Mouse (Mus musculus) neural tube, embryonic 15.5 days (tissue): Measurements from ENCODE around the gene Iqcd. TPM values are rescaled to one million over a fixed set of nuclear protein-coding genes. Genes with fewer than 3 reads are reported as not detected.
A peak's percentile ranks its signal among the peaks of the same experiment; 100 is the strongest.

Source experiments
- ATAC-seq: fragments of 200-750 bp; cut with Nextera tagmentation; 2 replicates; pipeline ENCODE4 v1.8.0; 2017; ENCODE audit warnings: mild to moderate bottlenecking, moderate TSS enrichment, moderate library complexity; ENCODE audit not compliant: low FRiP score
- H3K27ac ChIP-seq: fragments of 300-500 bp; sonication (generic); replicated peaks from 2 replicates; pipeline ENCODE4 v1.5.1; 2015; ENCODE audit warnings: mild to moderate bottlenecking, inconsistent platforms
- H3K27me3 ChIP-seq: fragments of 300-500 bp; sonication (generic); replicated peaks from 2 replicates; pipeline ENCODE4 v1.6.1; 2015; ENCODE audit warnings: inconsistent platforms
- H3K36me3 ChIP-seq: fragments of 300-500 bp; sonication (generic); 2 replicates; pipeline ENCODE4 v1.6.1; 2015; ENCODE audit warnings: inconsistent platforms
- H3K4me1 ChIP-seq: fragments of 300-500 bp; sonication (generic); 2 replicates; pipeline ENCODE4 v1.6.1; 2015; ENCODE audit warnings: inconsistent platforms
- H3K4me2 ChIP-seq: fragments of 300-500 bp; sonication (generic); 2 replicates; pipeline ENCODE4 v1.6.1; 2015; ENCODE audit warnings: inconsistent platforms, mild to moderate bottlenecking, moderate library complexity
- H3K4me3 ChIP-seq: fragments of 300-500 bp; sonication (generic); replicated peaks from 2 replicates; pipeline ENCODE4 v1.5.1; 2015; ENCODE audit warnings: mild to moderate bottlenecking, inconsistent platforms
- H3K9ac ChIP-seq: fragments of 300-500 bp; sonication (generic); replicated peaks from 2 replicates; pipeline ENCODE4 v1.6.1; 2015; ENCODE audit warnings: mild to moderate bottlenecking, inconsistent platforms
- H3K9me3 ChIP-seq: fragments of 300-500 bp; sonication (generic); replicated peaks from 2 replicates; pipeline ENCODE4 v1.6.1; 2016; ENCODE audit warnings: inconsistent platforms
- WGBS: fragments of 180-500 bp; shearing (Covaris S2); methylation state at CpG from one replicate; pipeline ENCODE4 v1.1.7; 2015; ENCODE audit warnings: mixed read lengths; 5-methylcytosine and 5-hydroxymethylcytosine counted together
- polyA plus RNA-seq: library from polyadenylated mRNA; unstranded; fragments of >200 nt; fragmentation: Nextera tagmentation; extraction: Ambion mirVana; gene quantifications from 2 replicates; pipeline ENCODE4 v1.2.1, GENCODE M21; 2015

Gene Iqcd
- polyA plus RNA-seq, 1 experiment from 2014 or later, result 1.5 TPM

GRCm38 (mm10) chr5:120565171-120565905 lies 23.5 kb upstream of the Iqcd start:
- H3K27me3 ChIP-seq, result no peaks in the 10 kb centered on the region
- no peaks in the 10 kb centered on the region for H3K36me3 ChIP-seq
- WGBS, result 25% methylated on average over 15 of the region's 15 CpGs
- 0 out of 2 replicates have a peak overlapping the region, but pooled peaks have one; percentile 23 for H3K9ac ChIP-seq
- H3K4me1 ChIP-seq, result peaks cover 84% of the 10 kb centered on the region
- ATAC-seq, result no peak
- H3K4me2 ChIP-seq, result peak overlapping the region; percentile 5; the same call in 1 of the 2 replicates
- peak overlapping the region; percentile 92 for H3K27ac ChIP-seq
- no peak overlapping the region for H3K4me3 ChIP-seq
- no peaks in the 10 kb centered on the region for H3K9me3 ChIP-seq

- peaks cover 85% of the 10 kb centered on the region for H3K4me1 ChIP-seq
- ATAC-seq, result no peak
- no peaks in the 10 kb centered on the region for H3K27me3 ChIP-seq
- H3K36me3 ChIP-seq, result no peaks in the 10 kb centered on the region
- H3K9ac ChIP-seq, result 0 out of 2 replicates have a peak overlapping the region, but pooled peaks have one; percentile 8
- WGBS, result 15% methylated on average over 5 of the region's 5 CpGs
- no peaks in the 10 kb centered on the region for H3K9me3 ChIP-seq
- 0 out of 2 replicates have a peak overlapping the region, but pooled peaks have one; percentile 5 for H3K4me2 ChIP-seq
- H3K4me3 ChIP-seq, result no peak overlapping the region
- H3K27ac ChIP-seq, result peak overlapping the region; percentile 92
Measured at GRCm38 (mm10) chr5:120566101-120566500, 22.7 kb upstream of the Iqcd start.

- peak overlapping the region; percentile 92 for H3K27ac ChIP-seq
- H3K9me3 ChIP-seq, result no peaks in the 10 kb centered on the region
- no peaks in the 10 kb centered on the region for H3K36me3 ChIP-seq
- H3K4me3 ChIP-seq, result no peak overlapping the region
- 0 out of 2 replicates have a peak overlapping the region, but pooled peaks have one; percentile 37 for H3K9ac ChIP-seq
- peaks cover 89% of the 10 kb centered on the region for H3K4me1 ChIP-seq
- ATAC-seq, result peak; percentile 9; the same call in 1 of the 2 replicates
- no peaks in the 10 kb centered on the region for H3K27me3 ChIP-seq
- H3K4me2 ChIP-seq, result peak overlapping the region; percentile 37
- 38% methylated on average over 9 of the region's 9 CpGs for WGBS
Measured at GRCm38 (mm10) chr5:120566681-120567252, 22.0 kb upstream of the Iqcd start.

GRCm38 (mm10) chr5:120567253-120567701 lies 21.5 kb upstream of the Iqcd start:
- Histone ChIP-seq H3K9me3 (no peaks in the 10 kb centered on the region), H3K27me3 (no peaks in the 10 kb centered on the region), H3K36me3 (no peaks in the 10 kb centered on the region), H3K27ac (peak overlapping the region; percentile 92), H3K4me2 (peak overlapping the region; percentile 37), H3K9ac (0 out of 2 replicates have a peak overlapping the region, but pooled peaks have one; percentile 37), H3K4me1 (peaks cover 91% of the 10 kb centered on the region), H3K4me3 (no peak overlapping the region)
- ATAC-seq, result peak; percentile 46
- WGBS, result 4% methylated on average over 21 of the region's 21 CpGs

- Histone ChIP-seq H3K9me3 (no peaks in the 10 kb centered on the region), H3K27ac (peak overlapping the region; percentile 92), H3K9ac (0 out of 2 replicates have a peak overlapping the region, but pooled peaks have one; percentile 37), H3K4me3 (no peak overlapping the region), H3K4me2 (peak overlapping the region; percentile 37), H3K27me3 (no peaks in the 10 kb centered on the region), H3K4me1 (peaks cover 90% of the 10 kb centered on the region), H3K36me3 (no peaks in the 10 kb centered on the region)
- 14% methylated on average over 14 of the region's 14 CpGs for WGBS
- ATAC-seq, result peak; percentile 57; the same call in 1 of the 2 replicates
Measured at GRCm38 (mm10) chr5:120567761-120568211, 21.0 kb upstream of the Iqcd start.

GRCm38 (mm10) chr5:120568336-120568768 lies 20.5 kb upstream of the Iqcd start:
- ATAC-seq, result 0 out of 2 replicates have a peak, but pooled peaks have one; percentile 14
- peak overlapping the region; percentile 37 for H3K4me2 ChIP-seq
- no peaks in the 10 kb centered on the region for H3K9me3 ChIP-seq
- no peaks in the 10 kb centered on the region for H3K27me3 ChIP-seq
- H3K27ac ChIP-seq, result peak overlapping the region; percentile 92
- no peak overlapping the region for H3K4me3 ChIP-seq
- H3K9ac ChIP-seq, result 0 out of 2 replicates have a peak overlapping the region, but pooled peaks have one; percentile 37
- 25% methylated on average over 9 of the region's 9 CpGs for WGBS
- H3K4me1 ChIP-seq, result peaks cover 84% of the 10 kb centered on the region
- H3K36me3 ChIP-seq, result no peaks in the 10 kb centered on the region

- WGBS, result 78% methylated on average over 4 of the region's 4 CpGs
- ATAC-seq, result no peak
- Histone ChIP-seq H3K4me3 (no peak overlapping the region), H3K27ac (peak overlapping the region; percentile 92), H3K4me1 (peaks cover 79% of the 10 kb centered on the region), H3K4me2 (peak overlapping the region; percentile 37), H3K9ac (0 out of 2 replicates have a peak overlapping the region, but pooled peaks have one; percentile 26), H3K9me3 (no peaks in the 10 kb centered on the region), H3K27me3 (no peaks in the 10 kb centered on the region), H3K36me3 (no peaks in the 10 kb centered on the region)
Measured at GRCm38 (mm10) chr5:120568964-120569363, 19.9 kb upstream of the Iqcd start.

GRCm38 (mm10) chr5:120569791-120570190 lies 19.0 kb upstream of the Iqcd start:
- Histone ChIP-seq H3K4me1 (peaks cover 73% of the 10 kb centered on the region), H3K36me3 (no peaks in the 10 kb centered on the region), H3K27ac (peak overlapping the region; percentile 92), H3K9me3 (no peaks in the 10 kb centered on the region), H3K4me3 (no peak overlapping the region), H3K27me3 (no peaks in the 10 kb centered on the region), H3K4me2 (no peak overlapping the region), H3K9ac (no peak overlapping the region)
- no peak for ATAC-seq
- 97% methylated on average over 3 of the region's 3 CpGs for WGBS

- Histone ChIP-seq H3K9me3 (no peaks in the 10 kb centered on the region), H3K36me3 (no peaks in the 10 kb centered on the region), H3K4me3 (no peak overlapping the region), H3K27me3 (no peaks in the 10 kb centered on the region), H3K4me1 (peaks cover 67% of the 10 kb centered on the region), H3K9ac (no peak overlapping the region), H3K27ac (peak overlapping the region; percentile 92), H3K4me2 (no peak overlapping the region)
- no peak for ATAC-seq
- WGBS, result 79% methylated on average over 11 of the region's 11 CpGs
Measured at GRCm38 (mm10) chr5:120570289-120570897, 18.4 kb upstream of the Iqcd start.

GRCm38 (mm10) chr5:120571056-120571740 lies 17.6 kb upstream of the Iqcd start:
- H3K27me3 ChIP-seq, result no peaks in the 10 kb centered on the region
- peak overlapping the region; percentile 92 for H3K27ac ChIP-seq
- H3K9me3 ChIP-seq, result no peaks in the 10 kb centered on the region
- whole genome bisulfite sequencing, result 25% methylated on average over 14 of the region's 14 CpGs
- no peak overlapping the region for H3K4me2 ChIP-seq
- no peak overlapping the region for H3K4me3 ChIP-seq
- H3K9ac ChIP-seq, result no peak overlapping the region
- ATAC-seq, result no peak
- no peaks in the 10 kb centered on the region for H3K36me3 ChIP-seq
- peaks cover 59% of the 10 kb centered on the region for H3K4me1 ChIP-seq
